Mouse (Mus musculus) stomach, embryonic 16.5 days (tissue): ENCODE measurements around the gene Marveld2. TPM values are rescaled to one million over a fixed set of nuclear protein-coding genes. Genes with fewer than 3 reads are reported as not detected.

ENCODE experiments used
- ATAC-seq: fragments of 200-750 bp; cut with Nextera tagmentation; 2 replicates; pipeline ENCODE4 v1.8.0; 2017; ENCODE audit warnings: moderate number of reproducible peaks, moderate TSS enrichment; ENCODE audit not compliant: insufficient read depth, low FRiP score
- H3K27ac ChIP-seq: fragments of 300-500 bp; sonication (generic); 2 replicates; pipeline ENCODE4 v1.5.1; 2014; ENCODE audit warnings: low read length
- H3K27me3 ChIP-seq: fragments of 300-500 bp; sonication (generic); 2 replicates; pipeline ENCODE4 v1.6.1; 2014; ENCODE audit warnings: low read length, control low read depth, mixed read lengths; ENCODE audit not compliant: control insufficient read depth, insufficient read depth
- H3K36me3 ChIP-seq: fragments of 300-500 bp; sonication (generic); 2 replicates; pipeline ENCODE4 v1.6.1; 2014; ENCODE audit warnings: low read length; ENCODE audit not compliant: control insufficient read depth, insufficient read depth
- H3K4me1 ChIP-seq: fragments of 300-500 bp; sonication (generic); 2 replicates; pipeline ENCODE4 v1.6.1; 2014; ENCODE audit warnings: low read length, control low read depth, mixed read lengths; ENCODE audit not compliant: control insufficient read depth, insufficient read depth
- H3K4me2 ChIP-seq: fragments of 300-500 bp; sonication (generic); 2 replicates; pipeline ENCODE4 v1.6.1; 2014; ENCODE audit warnings: low read depth, low read length, mixed read lengths
- H3K4me3 ChIP-seq: fragments of 300-500 bp; sonication (generic); replicated peaks from 2 replicates; pipeline ENCODE4 v1.5.1; 2014; ENCODE audit warnings: mild to moderate bottlenecking, low read length
- H3K9ac ChIP-seq: fragments of 300-500 bp; sonication (generic); 2 replicates; pipeline ENCODE4 v1.6.1; 2014; ENCODE audit warnings: low read length
- H3K9me3 ChIP-seq: fragments of 300-500 bp; sonication (generic); replicated peaks from 2 replicates; pipeline ENCODE4 v1.6.1; 2016; ENCODE audit warnings: low read length, control low read depth; ENCODE audit not compliant: control insufficient read depth
- WGBS: fragments of 180-500 bp; shearing (Covaris S2); extraction: QIAGEN DNeasy Blood & Tissue Kit; methylation state at CpG from one replicate; pipeline ENCODE4 v1.1.7; 2014; 5-methylcytosine and 5-hydroxymethylcytosine counted together
- polyA plus RNA-seq: library from polyadenylated mRNA; unstranded; fragments of >200 nt; fragmentation: Nextera tagmentation; extraction: Ambion mirVana; gene quantifications from 2 replicates; pipeline ENCODE4 v1.2.1, GENCODE M21; 2015

Marveld2 gene
- polyA plus RNA-seq, 1 experiment from 2014 or later, result 19.0 TPM

- Histone ChIP-seq H3K4me3 (no peak overlapping the region), H3K27ac (no peak overlapping the region), H3K27me3 (no peaks in the 10 kb centered on the region), H3K4me2 (no peak overlapping the region), H3K36me3 (no peaks in the 10 kb centered on the region), H3K9ac (no peak overlapping the region), H3K4me1 (no peaks in the 10 kb centered on the region), H3K9me3 (no peaks in the 10 kb centered on the region)
- 86% methylated on average over 11 of the region's 12 CpGs for WGBS
- ATAC-seq, result no peak
Measured at GRCm38 (mm10) chr13:100588646-100589045, 28.1 kb downstream of the Marveld2 start.

- H3K27ac ChIP-seq, result peak overlapping the region; percentile 5; the same call in 1 of the 2 replicates
Measured at GRCm38 (mm10) chr13:100582144-100582543, 34.6 kb downstream of the Marveld2 start.

GRCm38 (mm10) chr13:100581701-100582100 is 35.1 kb downstream of the Marveld2 start:
- no peaks in the 10 kb centered on the region for H3K9me3 ChIP-seq
- no peaks in the 10 kb centered on the region for H3K27me3 ChIP-seq
- H3K4me1 ChIP-seq, result 0 out of 2 replicates have a peak, but pooled peaks cover 7% of the 10 kb centered on the region
- peak overlapping the region; percentile 5; the same call in 1 of the 2 replicates for H3K27ac ChIP-seq
- H3K9ac ChIP-seq, result no peak overlapping the region
- no peak overlapping the region for H3K4me3 ChIP-seq
- ATAC-seq, result no peak; the same call in 1 of the 2 replicates
- no peak overlapping the region for H3K4me2 ChIP-seq
- 19% methylated on average over 3 of the region's 3 CpGs for WGBS
- no peaks in the 10 kb centered on the region for H3K36me3 ChIP-seq

More at GRCm38 (mm10) chr13:100582144-100582543, 34.6 kb downstream of the Marveld2 start:
- no peaks in the 10 kb centered on the region for H3K36me3 ChIP-seq
- ATAC-seq, result no peak
- H3K9me3 ChIP-seq, result no peaks in the 10 kb centered on the region
- H3K4me1 ChIP-seq, result 0 out of 2 replicates have a peak, but pooled peaks cover 7% of the 10 kb centered on the region
- WGBS, result 32% methylated on average over 6 of the region's 6 CpGs
- H3K4me2 ChIP-seq, result no peak overlapping the region
- H3K9ac ChIP-seq, result no peak overlapping the region
- H3K4me3 ChIP-seq, result no peak overlapping the region
- no peaks in the 10 kb centered on the region for H3K27me3 ChIP-seq

- ATAC-seq, result no peak
Measured at GRCm38 (mm10) chr13:100579951-100580350, 36.8 kb downstream of the Marveld2 start.

GRCm38 (mm10) chr13:100579220-100579619 is 37.6 kb downstream of the Marveld2 start:
- Histone ChIP-seq H3K27me3 (no peaks in the 10 kb centered on the region), H3K9ac (no peak overlapping the region), H3K4me3 (no peak overlapping the region), H3K27ac (no peak overlapping the region), H3K4me2 (no peak overlapping the region), H3K9me3 (no peaks in the 10 kb centered on the region), H3K4me1 (0 out of 2 replicates have a peak, but pooled peaks cover 7% of the 10 kb centered on the region), H3K36me3 (no peaks in the 10 kb centered on the region)
- ATAC-seq, result no peak
- 42% methylated on average over 3 of the region's 3 CpGs for WGBS

More at GRCm38 (mm10) chr13:100579951-100580350, 36.8 kb downstream of the Marveld2 start:
- no peak overlapping the region for H3K27ac ChIP-seq
- 0 out of 2 replicates have a peak, but pooled peaks cover 7% of the 10 kb centered on the region for H3K4me1 ChIP-seq
- no peak overlapping the region for H3K4me2 ChIP-seq
- H3K9me3 ChIP-seq, result no peaks in the 10 kb centered on the region
- no peaks in the 10 kb centered on the region for H3K36me3 ChIP-seq
- no peak overlapping the region for H3K4me3 ChIP-seq
- no peak overlapping the region for H3K9ac ChIP-seq
- no peaks in the 10 kb centered on the region for H3K27me3 ChIP-seq

- Histone ChIP-seq H3K4me1 (no peaks in the 10 kb centered on the region), H3K27me3 (no peaks in the 10 kb centered on the region), H3K9ac (no peak overlapping the region), H3K27ac (no peak overlapping the region), H3K4me3 (no peak overlapping the region), H3K36me3 (no peaks in the 10 kb centered on the region), H3K4me2 (no peak overlapping the region), H3K9me3 (no peaks in the 10 kb centered on the region)
- 0 out of 2 replicates have a peak, but pooled peaks have one; percentile 20 for ATAC-seq
- 31% methylated on average over 2 of the region's 2 CpGs for WGBS
Measured at GRCm38 (mm10) chr13:100575950-100576349, 40.8 kb downstream of the Marveld2 start.

- 64% methylated on average over 2 of the region's 2 CpGs for WGBS
- H3K4me2 ChIP-seq, result no peak overlapping the region
- ATAC-seq, result no peak
- H3K9ac ChIP-seq, result no peak overlapping the region
- no peak overlapping the region for H3K27ac ChIP-seq
- no peaks in the 10 kb centered on the region for H3K27me3 ChIP-seq
- H3K4me1 ChIP-seq, result no peaks in the 10 kb centered on the region
- H3K9me3 ChIP-seq, result no peaks in the 10 kb centered on the region
- H3K36me3 ChIP-seq, result no peaks in the 10 kb centered on the region
- H3K4me3 ChIP-seq, result no peak overlapping the region
Measured at GRCm38 (mm10) chr13:100570713-100571112, 46.1 kb downstream of the Marveld2 start.

- no peaks in the 10 kb centered on the region for H3K27me3 ChIP-seq
- no peaks in the 10 kb centered on the region for H3K36me3 ChIP-seq
- H3K9me3 ChIP-seq, result no peaks in the 10 kb centered on the region
- no peak overlapping the region for H3K9ac ChIP-seq
- no peak overlapping the region for H3K4me2 ChIP-seq
- ATAC-seq, result no peak
- no peaks in the 10 kb centered on the region for H3K4me1 ChIP-seq
- 95% methylated on average over 1 of the region's 1 CpGs for WGBS
- H3K4me3 ChIP-seq, result no peak overlapping the region
- no peak overlapping the region for H3K27ac ChIP-seq
Measured at GRCm38 (mm10) chr13:100568359-100568758, 48.4 kb downstream of the Marveld2 start.

- ATAC-seq, result no peak
- 74% methylated on average over 9 of the region's 9 CpGs for WGBS
- Histone ChIP-seq H3K4me1 (no peaks in the 10 kb centered on the region), H3K4me3 (no peak overlapping the region), H3K9me3 (no peaks in the 10 kb centered on the region), H3K36me3 (no peaks in the 10 kb centered on the region), H3K9ac (no peak overlapping the region), H3K27ac (no peak overlapping the region), H3K4me2 (no peak overlapping the region), H3K27me3 (no peaks in the 10 kb centered on the region)
Measured at GRCm38 (mm10) chr13:100559449-100559848, 57.3 kb downstream of the Marveld2 start.
